Mouse (Mus musculus) stomach, postnatal 0 days (tissue): ENCODE measurements at regions not wholly inside any gene's neighbourhood (a gene's known extent, or its start where the extent isn't known, plus 50 kb on each side); places are given as distances from the start of the nearest gene placed in this dataset.

Experiments used
- ATAC-seq: fragments of 200-750 bp; cut with Nextera tagmentation; 2 replicates; pipeline ENCODE4 v1.8.0; 2017; ENCODE audit not compliant: low FRiP score, low TSS enrichment
- DNase-seq: peaks from one replicate; pipeline ENCODE4 v3.0.0-alpha.2; 2016; ENCODE audit warnings: low spot score
- H3K27ac ChIP-seq: fragments of 300-500 bp; sonication (generic); replicated peaks from 2 replicates; pipeline ENCODE4 v1.5.1; 2014; ENCODE audit warnings: mild to moderate bottlenecking, control low read depth
- H3K27me3 ChIP-seq: fragments of 300-500 bp; sonication (generic); 2 replicates; pipeline ENCODE4 v1.6.1; 2014; ENCODE audit warnings: low read length; ENCODE audit not compliant: control insufficient read depth, insufficient read depth
- H3K36me3 ChIP-seq: fragments of 300-500 bp; sonication (generic); 2 replicates; pipeline ENCODE4 v1.6.1; 2014; ENCODE audit warnings: low read length, mixed read lengths; ENCODE audit not compliant: control insufficient read depth, insufficient read depth
- H3K4me1 ChIP-seq: fragments of 300-500 bp; sonication (generic); replicated peaks from 2 replicates; pipeline ENCODE4 v1.6.1; 2014; ENCODE audit warnings: antibody characterized with exemption; ENCODE audit not compliant: control insufficient read depth, insufficient read depth
- H3K4me2 ChIP-seq: fragments of 300-500 bp; sonication (generic); replicated peaks from 2 replicates; pipeline ENCODE4 v1.6.1; 2014; ENCODE audit warnings: low read depth, mild to moderate bottlenecking, control low read depth, moderate library complexity
- H3K4me3 ChIP-seq: fragments of 300-500 bp; sonication (generic); 2 replicates; pipeline ENCODE4 v1.5.1; 2014; ENCODE audit warnings: low read depth, low read length, control low read depth
- H3K9ac ChIP-seq: fragments of 300-500 bp; sonication (generic); 2 replicates; pipeline ENCODE4 v1.6.1; 2014; ENCODE audit warnings: mild to moderate bottlenecking, low read length, control low read depth, mixed read lengths
- H3K9me3 ChIP-seq: fragments of 300-500 bp; sonication (generic); 2 replicates; pipeline ENCODE4 v1.6.1; 2016; ENCODE audit warnings: low read length; ENCODE audit not compliant: control insufficient read depth
- CTCF ChIP-seq: IDR thresholded peaks from 2 replicates; pipeline ENCODE4 v1.5.1; 2016; ENCODE audit warnings: antibody characterized with exemption, low read depth, mild to moderate bottlenecking, moderate library complexity
- EP300 ChIP-seq: optimal IDR thresholded peaks from 2 replicates; pipeline ENCODE3; 2016; ENCODE audit warnings: antibody characterized with exemption
- WGBS: fragments of 180-500 bp; shearing (Covaris S2); extraction: QIAGEN DNeasy Blood & Tissue Kit; methylation state at CpG from one replicate; pipeline ENCODE4 v1.1.7; 2014; 5-methylcytosine and 5-hydroxymethylcytosine counted together

GRCm38 (mm10) chr16:49493881-49494280 lies 205.2 kb upstream of the Ift57 start:
- H3K9ac ChIP-seq, result no peak overlapping the region
- 83% methylated on average over 8 of the region's 8 CpGs for WGBS

GRCm38 (mm10) chr16:49497521-49498010 lies 201.5 kb upstream of the Ift57 start:
- H3K27ac ChIP-seq, result no peak overlapping the region
- H3K27me3 ChIP-seq, result no peaks in the 10 kb centered on the region
- no peaks in the 10 kb centered on the region for H3K9me3 ChIP-seq
- no peak overlapping the region for H3K4me3 ChIP-seq
- no peak for DNase-seq
- no peaks in the 10 kb centered on the region for H3K36me3 ChIP-seq
- no peak for ATAC-seq
- no peak overlapping the region for H3K4me2 ChIP-seq
- 86% methylated on average over 3 of the region's 3 CpGs for WGBS
- TF ChIP-seq EP300 (no peak), CTCF (no peak)
- H3K4me1 ChIP-seq, result no peaks in the 10 kb centered on the region
- no peak overlapping the region for H3K9ac ChIP-seq

More at GRCm38 (mm10) chr16:49493881-49494280, 205.2 kb upstream of the Ift57 start:
- H3K27ac ChIP-seq, result no peak overlapping the region
- TF ChIP-seq CTCF (no peak), EP300 (no peak)
- H3K4me1 ChIP-seq, result no peaks in the 10 kb centered on the region
- ATAC-seq, result no peak
- H3K27me3 ChIP-seq, result no peaks in the 10 kb centered on the region
- DNase-seq, result no peak
- no peaks in the 10 kb centered on the region for H3K36me3 ChIP-seq
- no peaks in the 10 kb centered on the region for H3K9me3 ChIP-seq
- no peak overlapping the region for H3K4me3 ChIP-seq
- no peak overlapping the region for H3K4me2 ChIP-seq

- Histone ChIP-seq H3K4me1 (no peaks in the 10 kb centered on the region), H3K9me3 (no peaks in the 10 kb centered on the region), H3K4me3 (no peak overlapping the region), H3K27me3 (no peaks in the 10 kb centered on the region), H3K9ac (no peak overlapping the region), H3K36me3 (no peaks in the 10 kb centered on the region), H3K27ac (no peak overlapping the region), H3K4me2 (no peak overlapping the region)
- 30% methylated on average over 4 of the region's 4 CpGs for WGBS
- TF ChIP-seq EP300, result no peak
- TF ChIP-seq CTCF, result peak; percentile 91
- ATAC-seq (0 out of 2 replicates have a peak, but pooled peaks have one; percentile 63), DNase-seq (no peak)
Observed at GRCm38 (mm10) chr16:49500818-49501217, 198.2 kb upstream of the Ift57 start.

- DNase-seq, result no peak
- no peak for ATAC-seq
- H3K4me2 ChIP-seq, result no peak overlapping the region
- TF ChIP-seq CTCF (no peak), EP300 (no peak)
- H3K9me3 ChIP-seq, result no peaks in the 10 kb centered on the region
- no peaks in the 10 kb centered on the region for H3K4me1 ChIP-seq
- no peak overlapping the region for H3K4me3 ChIP-seq
- H3K27me3 ChIP-seq, result no peaks in the 10 kb centered on the region
- no peaks in the 10 kb centered on the region for H3K36me3 ChIP-seq
- H3K9ac ChIP-seq, result no peak overlapping the region
- H3K27ac ChIP-seq, result no peak overlapping the region
- WGBS, result 49% methylated on average over 14 of the region's 14 CpGs
Observed at GRCm38 (mm10) chr16:49503897-49504413, 195.1 kb upstream of the Ift57 start.

- no peaks in the 10 kb centered on the region for H3K27me3 ChIP-seq
- no peak overlapping the region for H3K9ac ChIP-seq
- TF ChIP-seq CTCF, result no peak
- no peaks in the 10 kb centered on the region for H3K4me1 ChIP-seq
- no peak overlapping the region for H3K4me2 ChIP-seq
- no peak for ATAC-seq
- 85% methylated on average over 6 of the region's 6 CpGs for WGBS
- H3K9me3 ChIP-seq, result no peaks in the 10 kb centered on the region
- no peaks in the 10 kb centered on the region for H3K36me3 ChIP-seq
- H3K27ac ChIP-seq, result no peak overlapping the region
- H3K4me3 ChIP-seq, result no peak overlapping the region
- DNase-seq, result no peak
Observed at GRCm38 (mm10) chr16:49504669-49505068, 194.4 kb upstream of the Ift57 start.

- Histone ChIP-seq H3K27me3 (no peaks in the 10 kb centered on the region), H3K4me1 (no peaks in the 10 kb centered on the region), H3K9me3 (no peaks in the 10 kb centered on the region), H3K27ac (no peak overlapping the region), H3K9ac (no peak overlapping the region), H3K4me3 (no peak overlapping the region), H3K4me2 (no peak overlapping the region), H3K36me3 (no peaks in the 10 kb centered on the region)
- no peak for ATAC-seq
- no peak for DNase-seq
- no peak for TF ChIP-seq CTCF
- no peak for TF ChIP-seq EP300
- WGBS, result 68% methylated on average over 9 of the region's 9 CpGs
Observed at GRCm38 (mm10) chr16:49505271-49505670, 193.8 kb upstream of the Ift57 start.
